Mouse (Mus musculus) forebrain, embryonic 15.5 days (tissue): Measurements from ENCODE around the gene Tmem45a2. TPM values are rescaled to one million over a fixed set of nuclear protein-coding genes. Genes with fewer than 3 reads are reported as not detected.
A peak's percentile ranks its signal among the peaks of the same experiment; 100 is the strongest.

Experiments
- ATAC-seq: fragments of 200-750 bp; cut with Nextera tagmentation; replicated peaks from 2 replicates; pipeline ENCODE4 v1.8.0; 2017; ENCODE audit warnings: mild to moderate bottlenecking, moderate TSS enrichment, moderate library complexity
- H3K27ac ChIP-seq: fragments of 300-500 bp; sonication (generic); replicated peaks from 2 replicates; pipeline ENCODE4 v1.5.1; 2015; ENCODE audit warnings: mild to moderate bottlenecking, inconsistent platforms
- H3K27me3 ChIP-seq: fragments of 300-500 bp; sonication (generic); 2 replicates; pipeline ENCODE4 v1.6.1; 2015; ENCODE audit warnings: inconsistent platforms
- H3K36me3 ChIP-seq: fragments of 300-500 bp; sonication (generic); 2 replicates; pipeline ENCODE4 v1.6.1; 2015; ENCODE audit warnings: mild to moderate bottlenecking, inconsistent platforms
- H3K4me1 ChIP-seq: fragments of 300-500 bp; sonication (generic); 2 replicates; pipeline ENCODE4 v1.6.1; 2015; ENCODE audit warnings: inconsistent platforms
- H3K4me2 ChIP-seq: fragments of 300-500 bp; sonication (generic); replicated peaks from 2 replicates; pipeline ENCODE4 v1.6.1; 2015; ENCODE audit warnings: mild to moderate bottlenecking, inconsistent platforms
- H3K4me3 ChIP-seq: fragments of 300-500 bp; sonication (generic); 2 replicates; pipeline ENCODE4 v1.5.1; 2015; ENCODE audit warnings: mild to moderate bottlenecking, inconsistent platforms
- H3K9ac ChIP-seq: fragments of 300-500 bp; sonication (generic); replicated peaks from 2 replicates; pipeline ENCODE4 v1.6.1; 2015; ENCODE audit warnings: mild to moderate bottlenecking, inconsistent platforms
- H3K9me3 ChIP-seq: fragments of 300-500 bp; sonication (generic); 2 replicates; pipeline ENCODE4 v1.6.1; 2016; ENCODE audit warnings: inconsistent platforms
- WGBS: fragments of 180-500 bp; shearing (Covaris S2); methylation state at CpG from one replicate; pipeline ENCODE4 v1.1.7; 2015; ENCODE audit warnings: mixed read lengths; 5-methylcytosine and 5-hydroxymethylcytosine counted together
- polyA plus RNA-seq: library from polyadenylated mRNA; unstranded; fragments of >200 nt; fragmentation: Nextera tagmentation; extraction: Ambion mirVana; gene quantifications from 2 replicates; pipeline ENCODE4 v1.2.1, GENCODE M21; 2015

The Tmem45a2 gene
- polyA plus RNA-seq = not detected in 2 replicates

- H3K27me3 ChIP-seq = no peaks in the 10 kb centered on the region
- no peak for ATAC-seq
- H3K9me3 ChIP-seq = no peaks in the 10 kb centered on the region
- H3K4me3 ChIP-seq = no peak within 1 kb of the TSS
- no peaks in the 10 kb centered on the region for H3K36me3 ChIP-seq
- no peak within 1 kb of the TSS for H3K4me2 ChIP-seq
- H3K4me1 ChIP-seq = no peaks in the 10 kb centered on the region
- WGBS = 92% methylated on average over 5 of the region's 5 CpGs
- no peak within 1 kb of the TSS for H3K27ac ChIP-seq
- H3K9ac ChIP-seq = no peak within 1 kb of the TSS
Measured at GRCm38 (mm10) chr16:57071132-57071639, at the start of gene Tmem45a2. Gene Tmem45a2 (minus strand): TSS chr16:57071372.

- H3K27me3 ChIP-seq = no peaks in the 10 kb centered on the region
- H3K36me3 ChIP-seq = no peaks in the 10 kb centered on the region
- 78% methylated on average over 2 of the region's 2 CpGs for WGBS
- no peaks in the 10 kb centered on the region for H3K9me3 ChIP-seq
- no peak for ATAC-seq
- H3K4me2 ChIP-seq = no peak overlapping the region
- H3K9ac ChIP-seq = no peak overlapping the region
- peaks cover 5% of the 10 kb centered on the region for H3K4me1 ChIP-seq
- H3K4me3 ChIP-seq = no peak overlapping the region
- H3K27ac ChIP-seq = no peak overlapping the region
Measured at GRCm38 (mm10) chr16:57117562-57117961, 46.4 kb upstream of the Tmem45a2 start.

DNA sequence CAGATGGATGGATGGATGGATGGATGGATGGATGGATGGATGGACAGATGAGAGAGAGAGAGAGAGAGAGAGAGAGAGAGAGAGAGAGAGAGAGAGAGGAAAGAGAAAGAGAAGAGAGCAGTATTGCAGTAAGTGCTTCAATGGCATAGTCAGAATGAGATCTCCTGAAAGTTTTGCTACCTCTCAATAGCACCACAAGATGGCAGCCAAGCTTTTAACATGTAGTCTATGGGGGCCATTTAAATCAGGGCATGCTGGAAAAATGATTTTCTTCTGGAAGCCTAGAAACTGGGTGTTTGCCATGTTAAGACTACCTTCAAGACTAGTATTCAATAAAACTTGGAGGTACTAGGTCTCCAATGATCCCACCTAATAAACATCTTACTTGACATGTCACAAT is 44.9 kb upstream of the Tmem45a2 start:
- H3K9me3 ChIP-seq = no peaks in the 10 kb centered on the region
- no peaks in the 10 kb centered on the region for H3K36me3 ChIP-seq
- H3K4me1 ChIP-seq = no peaks in the 10 kb centered on the region
- no peak overlapping the region for H3K4me2 ChIP-seq
- H3K4me3 ChIP-seq = no peak overlapping the region
- H3K9ac ChIP-seq = no peak overlapping the region
- no peak overlapping the region for H3K27ac ChIP-seq
- ATAC-seq = no peak
- no peaks in the 10 kb centered on the region for H3K27me3 ChIP-seq

- Histone ChIP-seq H3K4me1 (no peaks in the 10 kb centered on the region), H3K27ac (no peak overlapping the region), H3K9me3 (no peaks in the 10 kb centered on the region), H3K36me3 (no peaks in the 10 kb centered on the region), H3K27me3 (no peaks in the 10 kb centered on the region), H3K9ac (no peak overlapping the region), H3K4me3 (no peak overlapping the region), H3K4me2 (no peak overlapping the region)
- WGBS = 82% methylated on average over 5 of the region's 5 CpGs
- no peak for ATAC-seq
Measured at GRCm38 (mm10) chr16:57106185-57106960, 35.2 kb upstream of the Tmem45a2 start.

DNA sequence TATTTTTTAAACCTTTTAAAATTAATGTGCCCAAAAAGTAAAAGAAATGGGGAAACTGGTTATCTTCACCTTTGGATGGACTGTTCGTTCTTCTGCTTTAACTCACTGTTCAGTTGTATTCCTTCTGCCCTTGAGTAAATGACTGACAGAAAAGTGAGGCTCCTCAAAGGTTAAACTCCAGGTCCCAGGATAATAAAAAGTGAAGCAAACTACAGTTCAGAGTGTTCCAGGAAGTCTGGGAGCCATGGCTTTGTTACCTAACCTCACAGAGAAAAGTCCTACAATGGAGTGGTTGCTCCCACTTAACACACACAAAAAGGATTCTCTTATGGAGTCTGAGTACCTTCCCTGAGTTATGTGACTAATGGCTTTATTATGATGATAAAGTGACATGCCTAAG is 30.0 kb upstream of the Tmem45a2 start:
- no peaks in the 10 kb centered on the region for H3K9me3 ChIP-seq
- no peak overlapping the region for H3K9ac ChIP-seq
- no peak overlapping the region for H3K4me3 ChIP-seq
- H3K27ac ChIP-seq = no peak overlapping the region
- ATAC-seq = no peak
- WGBS = 90% methylated on average over 1 of the region's 1 CpGs
- H3K4me1 ChIP-seq = no peaks in the 10 kb centered on the region
- no peak overlapping the region for H3K4me2 ChIP-seq
- H3K27me3 ChIP-seq = no peaks in the 10 kb centered on the region
- H3K36me3 ChIP-seq = no peaks in the 10 kb centered on the region

GRCm38 (mm10) chr16:57099572-57100237 is 28.5 kb upstream of the Tmem45a2 start:
- no peaks in the 10 kb centered on the region for H3K27me3 ChIP-seq
- no peak overlapping the region for H3K9ac ChIP-seq
- no peak for ATAC-seq
- H3K4me3 ChIP-seq = no peak overlapping the region
- H3K36me3 ChIP-seq = no peaks in the 10 kb centered on the region
- WGBS = 76% methylated on average over 5 of the region's 5 CpGs
- no peaks in the 10 kb centered on the region for H3K9me3 ChIP-seq
- H3K4me1 ChIP-seq = no peaks in the 10 kb centered on the region
- no peak overlapping the region for H3K4me2 ChIP-seq
- no peak overlapping the region for H3K27ac ChIP-seq

DNA sequence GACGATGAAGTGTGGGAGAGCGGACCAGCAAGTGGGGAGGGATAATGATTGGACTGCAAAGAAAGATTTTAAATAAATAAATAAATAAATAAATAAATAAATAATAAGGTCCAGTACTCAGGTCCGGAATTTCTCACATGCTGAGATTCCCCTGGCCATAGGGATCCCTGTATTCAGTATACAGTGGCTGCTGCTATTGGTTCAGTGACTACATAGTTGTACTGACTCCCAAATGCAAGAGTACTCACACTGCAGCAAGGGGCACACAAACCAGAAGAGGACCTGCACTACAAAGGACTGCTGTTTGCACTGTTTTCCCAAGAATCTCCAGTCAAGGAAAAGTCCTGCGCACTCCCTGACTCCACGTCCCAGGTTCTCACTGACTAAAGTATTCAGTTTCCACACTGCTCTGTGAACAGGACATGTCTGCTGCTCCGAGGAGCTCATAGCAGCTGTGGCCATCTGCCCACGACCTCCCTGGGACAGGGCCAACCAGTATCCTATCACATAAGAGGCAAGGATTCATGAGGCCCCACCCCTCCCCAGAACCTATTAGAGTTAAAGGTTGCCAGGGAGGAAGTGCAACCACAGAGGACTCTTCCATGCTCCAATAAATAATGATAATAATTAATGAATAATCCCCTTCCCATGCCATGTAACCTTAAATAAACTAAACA is 27.4 kb upstream of the Tmem45a2 start:
- WGBS = 75% methylated on average over 7 of the region's 7 CpGs
- no peak overlapping the region for H3K27ac ChIP-seq

GRCm38 (mm10) chr16:57092911-57093605 is 21.9 kb upstream of the Tmem45a2 start:
- Histone ChIP-seq H3K4me3 (no peak overlapping the region), H3K27me3 (no peaks in the 10 kb centered on the region), H3K36me3 (no peaks in the 10 kb centered on the region), H3K4me1 (no peaks in the 10 kb centered on the region), H3K9me3 (no peaks in the 10 kb centered on the region), H3K27ac (no peak overlapping the region), H3K9ac (no peak overlapping the region), H3K4me2 (no peak overlapping the region)
- WGBS = 75% methylated on average over 6 of the region's 6 CpGs
- no peak for ATAC-seq

More for the DNA sequence above, 27.4 kb upstream of the Tmem45a2 start:
- Histone ChIP-seq H3K27me3 (no peaks in the 10 kb centered on the region), H3K4me3 (no peak overlapping the region), H3K4me2 (no peak overlapping the region), H3K9me3 (no peaks in the 10 kb centered on the region), H3K36me3 (no peaks in the 10 kb centered on the region), H3K4me1 (no peaks in the 10 kb centered on the region), H3K9ac (no peak overlapping the region)
- no peak for ATAC-seq

GRCm38 (mm10) chr16:57092460-57092859 is 21.3 kb upstream of the Tmem45a2 start:
- Histone ChIP-seq H3K36me3 (no peaks in the 10 kb centered on the region), H3K27ac (no peak overlapping the region), H3K4me3 (no peak overlapping the region), H3K4me2 (no peak overlapping the region), H3K27me3 (no peaks in the 10 kb centered on the region), H3K9ac (no peak overlapping the region), H3K9me3 (no peaks in the 10 kb centered on the region), H3K4me1 (no peaks in the 10 kb centered on the region)
- peak; percentile 89 for ATAC-seq
- 47% methylated on average over 4 of the region's 4 CpGs for WGBS

DNA sequence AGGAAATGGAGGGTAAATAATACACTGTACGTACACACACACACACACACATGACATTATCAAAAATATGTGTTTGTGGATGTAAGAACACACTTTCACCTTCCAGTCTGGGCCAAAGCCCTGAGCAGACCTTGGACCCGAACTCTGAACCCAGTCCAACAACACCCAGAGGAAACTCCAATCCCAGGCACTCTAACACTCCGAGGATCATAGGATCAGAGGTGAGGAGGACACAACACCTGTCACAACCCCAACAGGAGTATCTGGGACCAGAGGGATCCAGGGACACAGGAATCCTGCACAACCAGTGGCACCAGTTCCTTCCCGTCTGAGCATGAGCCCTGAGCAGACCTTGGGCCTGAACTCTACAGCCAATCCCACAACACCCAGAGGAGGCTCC is 8.4 kb upstream of the Tmem45a2 start:
- WGBS = 83% methylated on average over 4 of the region's 4 CpGs

GRCm38 (mm10) chr16:57075986-57076385 is 4.8 kb upstream of the Tmem45a2 start:
- no peaks in the 10 kb centered on the region for H3K9me3 ChIP-seq
- ATAC-seq = no peak
- WGBS = 68% methylated on average over 7 of the region's 7 CpGs

More for the DNA sequence above, 8.4 kb upstream of the Tmem45a2 start:
- Histone ChIP-seq H3K9ac (no peak overlapping the region), H3K9me3 (no peaks in the 10 kb centered on the region), H3K4me1 (no peaks in the 10 kb centered on the region), H3K4me3 (no peak overlapping the region), H3K27ac (no peak overlapping the region), H3K36me3 (no peaks in the 10 kb centered on the region), H3K27me3 (no peaks in the 10 kb centered on the region), H3K4me2 (no peak overlapping the region)
- ATAC-seq = no peak

DNA sequence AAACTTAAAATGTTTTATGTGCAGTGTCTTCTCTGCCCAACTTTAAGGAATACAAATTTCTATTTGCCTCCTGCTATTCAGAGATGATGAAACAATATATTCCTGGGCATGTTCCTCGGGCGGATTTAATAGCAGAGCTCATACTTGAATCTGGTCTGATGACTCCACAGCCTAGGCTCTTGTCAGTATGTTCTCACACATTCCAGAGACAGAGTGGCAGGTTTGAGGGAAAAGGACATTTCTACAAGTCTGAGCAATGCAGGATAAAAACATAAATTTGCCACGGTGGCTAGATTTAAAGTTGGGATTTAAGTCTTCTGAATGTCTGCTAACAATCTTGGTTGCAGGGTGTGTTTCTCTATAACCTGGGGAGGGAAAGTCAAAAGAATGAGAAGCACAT is 9.1 kb downstream of the Tmem45a2 start:
- Histone ChIP-seq H3K27me3 (no peaks in the 10 kb centered on the region), H3K36me3 (no peaks in the 10 kb centered on the region), H3K4me3 (no peak overlapping the region), H3K9ac (no peak overlapping the region), H3K4me1 (no peaks in the 10 kb centered on the region), H3K4me2 (no peak overlapping the region), H3K9me3 (no peaks in the 10 kb centered on the region), H3K27ac (no peak overlapping the region)
- whole genome bisulfite sequencing = 91% methylated on average over 3 of the region's 3 CpGs
- ATAC-seq = no peak

More at GRCm38 (mm10) chr16:57075986-57076385, 4.8 kb upstream of the Tmem45a2 start:
- Histone ChIP-seq H3K27ac (no peak overlapping the region), H3K27me3 (no peaks in the 10 kb centered on the region), H3K36me3 (no peaks in the 10 kb centered on the region), H3K4me1 (no peaks in the 10 kb centered on the region), H3K4me2 (no peak overlapping the region), H3K4me3 (no peak overlapping the region), H3K9ac (no peak overlapping the region)
